Comparison of ENCODE assay signal across 8 mouse cellular contexts in genomic region chr19:40588293-40588654, GRCm38 (mm10). TPM values are rescaled to one million over a fixed set of nuclear protein-coding genes. Genes with fewer than 3 reads are reported as not detected.
DNase-seq lines count a peak whose midpoint lies in the region; ATAC-seq and TF ChIP-seq lines count a peak whose summit lies in the region.

Gene Aldh18a1, minus strand, starts transcription at chr19:40588463.

- DNase-seq in heart, postnatal 10 days, result peak; percentile 96 to 97
- DNase-seq in large intestine, adult 2 months (ENCODE audit: low read depth, low spot score), result peak; percentile 52
- DNase-seq in liver, postnatal 0 days, result peak; percentile 94
- peak; percentile 96 for DNase-seq in testis, postnatal 10 days (ENCODE audit: low spot score)

- no peaks in the 10 kb centered on the region for H3K4me1 ChIP-seq in ES-Bruce4 (ENCODE audit: control insufficient read depth, insufficient read depth, low read length)
- peaks cover 13% of the 10 kb centered on the region for H3K4me1 ChIP-seq in forebrain, embryonic 13.5 days
- peaks cover 11% of the 10 kb centered on the region for H3K4me1 ChIP-seq in liver, postnatal 0 days (ENCODE audit: insufficient read depth)
- H3K4me1 ChIP-seq in neural tube, embryonic 14.5 days (ENCODE audit: control insufficient read depth, insufficient read depth, low read length), result peaks cover 9% of the 10 kb centered on the region

- TF ChIP-seq POLR2A in ES-Bruce4 (IDR thresholded peaks at IDR 0.05; ENCODE audit: insufficient read depth, low read length), result no peak

- peak within 1 kb of the TSS; percentile 72 for H3K4me2 ChIP-seq in forebrain, embryonic 13.5 days
- peak within 1 kb of the TSS; percentile 97 for H3K4me2 ChIP-seq in liver, postnatal 0 days (ENCODE audit: low read depth, low read length)
- H3K4me2 ChIP-seq in neural tube, embryonic 14.5 days (ENCODE audit: low read depth, low read length), result peak within 1 kb of the TSS; percentile 81

- H3K36me3 ChIP-seq in ES-Bruce4 (ENCODE audit: control insufficient read depth, insufficient read depth, low read length, poor library complexity, severe bottlenecking), result peaks cover 7% of the 10 kb centered on the region
- H3K36me3 ChIP-seq in forebrain, embryonic 13.5 days (ENCODE audit: poor library complexity, severe bottlenecking), result peaks cover 15% of the 10 kb centered on the region
- H3K36me3 ChIP-seq in liver, postnatal 0 days (replicated peaks; ENCODE audit: insufficient read depth, low read length), result no peaks in the 10 kb centered on the region
- H3K36me3 ChIP-seq in neural tube, embryonic 14.5 days (ENCODE audit: control insufficient read depth, insufficient read depth, low read length), result no peaks in the 10 kb centered on the region

- no peak for TF ChIP-seq EP300 in ES-Bruce4 (IDR thresholded peaks at IDR 0.05; ENCODE audit: insufficient read depth, low read depth, low read length)
- TF ChIP-seq EP300 in liver, postnatal 0 days (IDR thresholded peaks at IDR 0.05; ENCODE audit: low read depth), result peak; percentile 78

- no peak within 1 kb of the TSS for H3K27ac ChIP-seq in ES-Bruce4 (ENCODE audit: insufficient read depth, low read length)
- peak within 1 kb of the TSS; percentile 65 for H3K27ac ChIP-seq in forebrain, embryonic 13.5 days
- H3K27ac ChIP-seq in liver, postnatal 0 days (ENCODE audit: low read depth), result peak within 1 kb of the TSS; percentile 53
- H3K27ac ChIP-seq in neural tube, embryonic 14.5 days (ENCODE audit: low read depth, low read length), result peak within 1 kb of the TSS; percentile 72

- peak within 1 kb of the TSS; percentile 86 for H3K9ac ChIP-seq in ES-Bruce4 (ENCODE audit: low read depth, poor library complexity, severe bottlenecking)
- peak within 1 kb of the TSS; percentile 85 for H3K9ac ChIP-seq in forebrain, embryonic 13.5 days
- H3K9ac ChIP-seq in liver, postnatal 0 days (replicated peaks), result peak within 1 kb of the TSS; percentile 63
- peak within 1 kb of the TSS; percentile 72 for H3K9ac ChIP-seq in neural tube, embryonic 14.5 days (replicated peaks; ENCODE audit: low read depth, low read length)

- intact Hi-C loops in heart, postnatal 10 days (cut with DNase I), result loop anchor here (10.0 kb wide), 1 partner anchor 257 kb away; no protein-coding TSS in a partner anchor

- TF ChIP-seq CTCF in ES-Bruce4 (IDR thresholded peaks at IDR 0.05; ENCODE audit: low read depth, low read length), result no peak
- TF ChIP-seq CTCF in liver, postnatal 0 days (IDR thresholded peaks at IDR 0.05; ENCODE audit: low read depth), result 0 out of 2 replicates have a peak, but pooled peaks have one; percentile 3

- H3K4me3 ChIP-seq in ES-Bruce4 (ENCODE audit: low read depth, low read length), result peak within 1 kb of the TSS; percentile 92
- peak within 1 kb of the TSS; percentile 82 for H3K4me3 ChIP-seq in forebrain, embryonic 13.5 days
- peak within 1 kb of the TSS; percentile 84 for H3K4me3 ChIP-seq in liver, postnatal 0 days (ENCODE audit: low read depth, low read length)
- peak within 1 kb of the TSS; percentile 73 for H3K4me3 ChIP-seq in neural tube, embryonic 14.5 days (ENCODE audit: low read depth, low read length)

- H3K9me3 ChIP-seq in ES-Bruce4 (replicated peaks; ENCODE audit: control insufficient read depth, insufficient read depth, low read length, poor library complexity, severe bottlenecking), result no peaks in the 10 kb centered on the region
- no peaks in the 10 kb centered on the region for H3K9me3 ChIP-seq in forebrain, embryonic 13.5 days (replicated peaks)
- no peaks in the 10 kb centered on the region for H3K9me3 ChIP-seq in liver, postnatal 0 days (ENCODE audit: low read length)
- no peaks in the 10 kb centered on the region for H3K9me3 ChIP-seq in neural tube, embryonic 14.5 days (ENCODE audit: control insufficient read depth, low read length)

- ATAC-seq in cerebellum, adult (ENCODE audit: insufficient number of reproducible peaks, low FRiP score, low TSS enrichment), result peak; percentile 85
- peak; percentile 97 for ATAC-seq in forebrain, embryonic 13.5 days
- peak; percentile 93 for ATAC-seq in liver, postnatal 0 days
- peak; percentile 95 for ATAC-seq in neural tube, embryonic 14.5 days (ENCODE audit: low read depth)

- no peaks in the 10 kb centered on the region for H3K27me3 ChIP-seq in ES-Bruce4 (ENCODE audit: control insufficient read depth, insufficient read depth, low read length, poor library complexity, severe bottlenecking)
- no peaks in the 10 kb centered on the region for H3K27me3 ChIP-seq in forebrain, embryonic 13.5 days
- H3K27me3 ChIP-seq in liver, postnatal 0 days (ENCODE audit: insufficient read depth, low read length), result no peaks in the 10 kb centered on the region
- no peaks in the 10 kb centered on the region for H3K27me3 ChIP-seq in neural tube, embryonic 14.5 days (ENCODE audit: control insufficient read depth, insufficient read depth, low read length)

- WGBS in forebrain, embryonic 13.5 days, result under 1% methylated on average over 34 of the region's 34 CpGs
- under 1% methylated on average over 34 of the region's 34 CpGs for WGBS in large intestine, adult 2 months
- under 1% methylated on average over 34 of the region's 34 CpGs for WGBS in liver, postnatal 0 days (ENCODE audit: insufficient replicate concordance)
- 1% methylated on average over 25 of the region's 34 CpGs for WGBS in neural tube, embryonic 14.5 days

RNA-seq across cellular contexts. Expression of gene Aldh18a1, which starts in this region (rescaled TPM):
- 39.1 and 46.3 TPM in 2 replicates for polyA plus RNA-seq in ES-Bruce4 (2011; ENCODE audit: insufficient read depth, insufficient read length, low read depth, missing spikeins)
- 81.4 and 87.0 TPM in 2 replicates for polyA plus RNA-seq in forebrain, embryonic 13.5 days (2015; fragmentation: Nextera tagmentation; extraction: Ambion mirVana)
- 10 to 100 TPM; 15.6 to 19.6 TPM for total RNA-seq in heart, postnatal 10 days (2021)
- 64.3 and 144 TPM in 2 replicates for polyA plus RNA-seq in large intestine, adult 2 months (2012; rRNA removed)
- 8.1 and 9.1 TPM in 2 replicates for polyA plus RNA-seq in liver, postnatal 0 days (2015; fragmentation: Nextera tagmentation; extraction: Ambion mirVana)
- polyA plus RNA-seq in neural tube, embryonic 14.5 days (2014; fragmentation: Nextera tagmentation; extraction: Ambion mirVana), result 42.3 and 52.4 TPM in 2 replicates
